Mouse (Mus musculus): ENCODE data around the gene Ccdc7a. TPM values are rescaled to one million over a fixed set of nuclear protein-coding genes. Genes with fewer than 3 reads are reported as not detected.
"Not testable (repeated sequence)": the region's sequence is repeated elsewhere in the genome, so short reads cannot be mapped to it uniquely, and the experiment has no call there.

Gene Ccdc7a
- polyA plus RNA-seq (2016; fragmentation: Nextera tagmentation; extraction: Ambion mirVana), result not detected in 2 replicates

DNA sequence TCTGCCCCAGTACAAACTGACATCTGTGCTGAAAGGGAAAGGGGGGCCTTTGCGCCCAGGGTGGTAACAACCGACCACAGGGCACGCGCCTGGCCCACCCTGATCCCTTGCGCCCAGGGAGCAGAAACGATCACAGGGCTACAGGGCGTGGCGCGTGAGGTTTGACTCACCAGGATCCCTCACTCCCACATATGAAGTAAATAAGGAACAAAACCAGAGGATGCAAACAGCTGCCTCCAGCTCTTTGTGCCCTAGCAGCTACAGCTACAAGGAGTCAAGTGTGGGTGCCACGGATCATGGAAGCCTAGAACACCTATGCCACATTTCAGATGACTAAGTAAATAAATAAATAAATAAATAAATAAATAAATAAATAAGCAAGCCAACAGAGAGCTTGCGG, at the start of gene Ccdc7a:
Gene Ccdc7a (minus strand): TSS at position 101 of the 400 bp plus-strand sequence.
- H3K27me3 ChIP-seq; H3K36me3 ChIP-seq; H3K9me3 ChIP-seq; H3K27ac ChIP-seq; H3K4me2 ChIP-seq; H3K9ac ChIP-seq (replicated peaks); H3K4me3 ChIP-seq (replicated peaks); H3K4me1 ChIP-seq (replicated peaks); ATAC-seq (ENCODE audit: insufficient number of reproducible peaks, insufficient read depth, low FRiP score, low TSS enrichment, low read depth): not testable (repeated sequence)
- WGBS, result 90% methylated on average over 2 of the region's 11 CpGs

DNA sequence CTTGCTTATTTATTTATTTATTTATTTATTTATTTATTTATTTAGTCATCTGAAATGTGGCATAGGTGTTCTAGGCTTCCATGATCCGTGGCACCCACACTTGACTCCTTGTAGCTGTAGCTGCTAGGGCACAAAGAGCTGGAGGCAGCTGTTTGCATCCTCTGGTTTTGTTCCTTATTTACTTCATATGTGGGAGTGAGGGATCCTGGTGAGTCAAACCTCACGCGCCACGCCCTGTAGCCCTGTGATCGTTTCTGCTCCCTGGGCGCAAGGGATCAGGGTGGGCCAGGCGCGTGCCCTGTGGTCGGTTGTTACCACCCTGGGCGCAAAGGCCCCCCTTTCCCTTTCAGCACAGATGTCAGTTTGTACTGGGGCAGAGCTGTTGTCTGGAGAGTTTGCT, 1.5 kb upstream of the Ccdc7a start, which contains the start of gene Ccdc7b:
Gene Ccdc7b (plus strand): TSS at position 301 of the 400 bp plus-strand sequence.
- H3K4me3 ChIP-seq (replicated peaks); H3K4me2 ChIP-seq; H3K9ac ChIP-seq (replicated peaks); H3K27ac ChIP-seq; H3K27me3 ChIP-seq; H3K4me1 ChIP-seq (replicated peaks); H3K9me3 ChIP-seq; H3K36me3 ChIP-seq; ATAC-seq (ENCODE audit: insufficient number of reproducible peaks, insufficient read depth, low FRiP score, low TSS enrichment, low read depth): not testable (repeated sequence)
- 79% methylated on average over 1 of the region's 10 CpGs for WGBS

DNA sequence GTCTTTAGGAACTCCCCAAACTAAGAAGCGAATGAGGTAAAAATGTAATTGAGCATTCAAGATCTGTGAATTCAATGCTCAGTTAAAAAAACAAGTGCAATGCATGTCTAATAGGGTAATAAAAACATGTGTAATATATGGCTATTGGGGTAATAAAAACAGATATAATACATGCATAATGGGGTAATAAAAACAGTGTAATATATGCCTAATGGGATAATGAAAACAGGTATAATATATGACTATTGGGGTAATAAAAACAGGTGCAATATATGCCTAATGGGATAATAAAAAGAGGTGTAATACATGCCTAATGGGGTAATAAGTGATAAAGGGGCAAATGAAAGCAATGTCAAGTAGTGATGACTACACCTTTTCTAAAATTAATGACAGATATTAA, 73.9 kb downstream of the Ccdc7a start:
- ATAC-seq (ENCODE audit: insufficient number of reproducible peaks, insufficient read depth, low FRiP score, low TSS enrichment, low read depth), result no peak
- 83% methylated on average over 1 of the region's 1 CpGs for WGBS

GRCm38 (mm10) chr8:128948941-128949340, 116.4 kb downstream of the Ccdc7a start:
- H3K4me1 ChIP-seq (replicated peaks); H3K9me3 ChIP-seq; ATAC-seq (ENCODE audit: insufficient number of reproducible peaks, insufficient read depth, low FRiP score, low TSS enrichment, low read depth); H3K27me3 ChIP-seq; H3K27ac ChIP-seq; H3K36me3 ChIP-seq; H3K9ac ChIP-seq (replicated peaks); H3K4me2 ChIP-seq; H3K4me3 ChIP-seq (replicated peaks): not testable (repeated sequence)
- WGBS, result 84% methylated on average over 11 of the region's 11 CpGs

More for the DNA sequence above, 73.9 kb downstream of the Ccdc7a start:
- no peaks in the 10 kb centered on the region for H3K27me3 ChIP-seq
- H3K9ac ChIP-seq (replicated peaks), result no peak overlapping the region
- no peak overlapping the region for H3K4me3 ChIP-seq (replicated peaks)
- H3K27ac ChIP-seq, result no peak overlapping the region
- no peaks in the 10 kb centered on the region for H3K9me3 ChIP-seq
- no peaks in the 10 kb centered on the region for H3K36me3 ChIP-seq
- no peak overlapping the region for H3K4me2 ChIP-seq
- H3K4me1 ChIP-seq (replicated peaks), result no peaks in the 10 kb centered on the region

GRCm38 (mm10) chr8:128941022-128941641, 124.2 kb downstream of the Ccdc7a start:
- not testable (repeated sequence) for H3K4me3 ChIP-seq (replicated peaks); H3K9ac ChIP-seq (replicated peaks); H3K9me3 ChIP-seq; H3K27me3 ChIP-seq; H3K36me3 ChIP-seq; ATAC-seq (ENCODE audit: insufficient number of reproducible peaks, insufficient read depth, low FRiP score, low TSS enrichment, low read depth); H3K4me1 ChIP-seq (replicated peaks); H3K27ac ChIP-seq
- H3K4me2 ChIP-seq, result peak overlapping the region; percentile 21; the same call in 1 of the 2 replicates
- 5% methylated on average over 6 of the region's 6 CpGs for WGBS

DNA sequence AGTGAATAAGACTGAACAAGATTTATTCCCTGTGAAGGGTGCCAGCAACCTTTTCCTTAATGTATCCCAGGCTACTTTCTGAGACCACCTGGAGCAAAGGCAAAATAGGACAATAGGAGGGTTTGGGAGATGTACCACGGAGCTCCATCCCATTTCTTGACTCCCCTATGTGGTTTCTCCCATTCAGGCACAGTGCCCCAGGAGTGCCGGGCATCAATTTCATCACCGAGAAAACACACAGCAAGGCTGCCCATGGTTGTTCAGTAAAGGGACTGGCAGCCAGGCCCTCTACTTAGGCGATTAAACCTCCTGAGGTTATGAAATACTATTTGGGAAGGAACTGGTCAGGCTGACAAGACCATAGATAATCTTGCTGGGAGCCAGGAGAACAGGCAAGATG, 131.9 kb downstream of the Ccdc7a start:
- H3K27me3 ChIP-seq, result no peaks in the 10 kb centered on the region
- no peaks in the 10 kb centered on the region for H3K4me1 ChIP-seq (replicated peaks)
- H3K27ac ChIP-seq, result no peak overlapping the region
- H3K9me3 ChIP-seq, result no peaks in the 10 kb centered on the region
- H3K4me2 ChIP-seq, result no peak overlapping the region
- ATAC-seq (ENCODE audit: insufficient number of reproducible peaks, insufficient read depth, low FRiP score, low TSS enrichment, low read depth), result no peak
- H3K4me3 ChIP-seq (replicated peaks), result no peak overlapping the region
- no peak overlapping the region for H3K9ac ChIP-seq (replicated peaks)
- WGBS, result 58% methylated on average over 4 of the region's 4 CpGs
- H3K36me3 ChIP-seq, result no peaks in the 10 kb centered on the region

- no peak for ATAC-seq (ENCODE audit: insufficient number of reproducible peaks, insufficient read depth, low FRiP score, low TSS enrichment, low read depth)
- WGBS, result 55% methylated on average over 3 of the region's 3 CpGs
- Histone ChIP-seq H3K9ac (replicated peaks) (no peak overlapping the region), H3K4me1 (replicated peaks) (no peaks in the 10 kb centered on the region), H3K27me3 (no peaks in the 10 kb centered on the region), H3K9me3 (no peaks in the 10 kb centered on the region), H3K36me3 (no peaks in the 10 kb centered on the region), H3K4me3 (replicated peaks) (no peak overlapping the region), H3K27ac (no peak overlapping the region), H3K4me2 (no peak overlapping the region)
Observed at GRCm38 (mm10) chr8:128882719-128883118, 182.6 kb downstream of the Ccdc7a start.

DNA sequence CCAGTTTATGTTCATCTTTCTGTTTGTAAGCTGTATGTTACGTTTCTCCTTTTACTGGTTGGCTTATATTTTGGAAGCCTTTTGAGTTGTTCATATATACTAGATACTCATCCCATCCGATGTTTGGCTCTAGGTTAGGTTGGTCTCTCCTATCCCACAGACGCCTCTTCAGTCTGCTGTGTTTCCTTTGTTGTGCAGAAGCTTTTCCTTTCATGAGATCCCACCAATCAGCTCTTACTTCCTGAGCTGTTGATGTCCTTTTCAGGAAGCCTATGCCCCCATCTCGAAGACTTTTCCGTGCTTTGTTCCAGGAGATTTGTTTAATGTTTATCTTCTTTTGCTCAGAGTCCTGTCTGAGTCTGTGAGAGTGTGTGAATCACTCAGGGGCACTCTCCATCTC, 221.6 kb downstream of the Ccdc7a start:
- no peak overlapping the region for H3K9ac ChIP-seq (replicated peaks)
- no peak for ATAC-seq (ENCODE audit: insufficient number of reproducible peaks, insufficient read depth, low FRiP score, low TSS enrichment, low read depth)
- H3K36me3 ChIP-seq, result no peaks in the 10 kb centered on the region
- 60% methylated on average over 5 of the region's 5 CpGs for WGBS
- no peaks in the 10 kb centered on the region for H3K4me1 ChIP-seq (replicated peaks)
- H3K27ac ChIP-seq, result no peak overlapping the region
- no peaks in the 10 kb centered on the region for H3K27me3 ChIP-seq
- H3K4me2 ChIP-seq, result no peak overlapping the region
- no peak overlapping the region for H3K4me3 ChIP-seq (replicated peaks)
- H3K9me3 ChIP-seq, result no peaks in the 10 kb centered on the region

- no peak overlapping the region for H3K9ac ChIP-seq (replicated peaks)
- H3K27ac ChIP-seq, result no peak overlapping the region
- H3K4me1 ChIP-seq (replicated peaks), result no peaks in the 10 kb centered on the region
- no peaks in the 10 kb centered on the region for H3K36me3 ChIP-seq
- no peak for ATAC-seq (ENCODE audit: insufficient number of reproducible peaks, insufficient read depth, low FRiP score, low TSS enrichment, low read depth)
- H3K9me3 ChIP-seq, result no peaks in the 10 kb centered on the region
- H3K4me3 ChIP-seq (replicated peaks), result no peak overlapping the region
- H3K4me2 ChIP-seq, result no peak overlapping the region
- 57% methylated on average over 4 of the region's 4 CpGs for WGBS
- no peaks in the 10 kb centered on the region for H3K27me3 ChIP-seq
Observed at GRCm38 (mm10) chr8:128812521-128812920, 252.8 kb downstream of the Ccdc7a start.

DNA sequence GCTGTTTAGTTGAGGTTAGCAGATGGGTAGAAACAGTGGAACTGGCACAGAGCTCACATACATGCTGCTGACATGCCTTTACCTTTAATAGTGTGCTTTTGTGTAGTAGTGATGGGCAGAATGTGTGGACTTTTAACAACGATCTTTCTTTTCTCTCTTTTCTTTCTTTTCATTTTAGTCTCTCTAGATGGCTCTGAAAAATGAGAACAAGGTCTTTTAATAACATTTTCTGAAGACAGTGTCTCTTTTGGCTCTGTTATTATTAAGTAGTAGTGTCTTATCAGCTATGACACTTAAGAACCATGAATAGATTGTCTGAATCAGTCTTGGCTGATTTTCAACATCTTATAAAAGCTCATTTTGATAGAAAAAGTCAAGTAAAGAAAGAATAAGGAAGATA, 266.7 kb downstream of the Ccdc7a start, which contains the start of gene Gm3952:
Gene Gm3952 (minus strand): TSS at position 101 of the 400 bp plus-strand sequence.
- WGBS, result 79% methylated on average over 1 of the region's 1 CpGs
- Histone ChIP-seq H3K27me3 (no peaks in the 10 kb centered on the region), H3K4me1 (replicated peaks) (no peaks in the 10 kb centered on the region), H3K4me3 (replicated peaks) (no peak within 1 kb of the TSS), H3K9ac (replicated peaks) (no peak within 1 kb of the TSS), H3K27ac (no peak within 1 kb of the TSS), H3K4me2 (no peak within 1 kb of the TSS), H3K9me3 (no peaks in the 10 kb centered on the region), H3K36me3 (no peaks in the 10 kb centered on the region)
- ATAC-seq (ENCODE audit: insufficient number of reproducible peaks, insufficient read depth, low FRiP score, low TSS enrichment, low read depth), result no peak

GRCm38 (mm10) chr8:128735692-128736091, 329.6 kb downstream of the Ccdc7a start:
- no peak overlapping the region for H3K9ac ChIP-seq (replicated peaks)
- WGBS, result 96% methylated on average over 3 of the region's 3 CpGs
- H3K4me2 ChIP-seq, result no peak overlapping the region
- no peaks in the 10 kb centered on the region for H3K27me3 ChIP-seq
- no peaks in the 10 kb centered on the region for H3K4me1 ChIP-seq (replicated peaks)
- H3K27ac ChIP-seq, result no peak overlapping the region
- H3K36me3 ChIP-seq, result peaks cover 67% of the 10 kb centered on the region
- ATAC-seq (ENCODE audit: insufficient number of reproducible peaks, insufficient read depth, low FRiP score, low TSS enrichment, low read depth), result no peak
- H3K4me3 ChIP-seq (replicated peaks), result no peak overlapping the region
- H3K9me3 ChIP-seq, result no peaks in the 10 kb centered on the region

GRCm38 (mm10) chr8:128734118-128734517, 331.2 kb downstream of the Ccdc7a start:
- 91% methylated on average over 3 of the region's 3 CpGs for WGBS
- Histone ChIP-seq H3K36me3 (peaks cover 73% of the 10 kb centered on the region), H3K4me1 (replicated peaks) (no peaks in the 10 kb centered on the region), H3K9me3 (no peaks in the 10 kb centered on the region), H3K9ac (replicated peaks) (no peak overlapping the region), H3K27ac (no peak overlapping the region), H3K27me3 (no peaks in the 10 kb centered on the region), H3K4me2 (no peak overlapping the region), H3K4me3 (replicated peaks) (no peak overlapping the region)
- no peak for ATAC-seq (ENCODE audit: insufficient number of reproducible peaks, insufficient read depth, low FRiP score, low TSS enrichment, low read depth)

Data from limb, embryonic 12.5 days (tissue).